Mouse (Mus musculus) spleen, adult 2 months (tissue): Measurements from ENCODE around the gene Syde2. TPM values are rescaled to one million over a fixed set of nuclear protein-coding genes. Genes with fewer than 3 reads are reported as not detected.

Source experiments
- DNase-seq, 2 experiments: peaks; one replicate each; pipeline versions ENCODE4 v3.0.0 to v3.0.0-alpha.2; 2012 to 2021; ENCODE audit warnings: low spot score in 2 of 2, low read depth in 1 of 2
- H3K27ac ChIP-seq: fragments of 200-500 bp; 2 replicates; pipeline ENCODE4 v1.5.1; 2012; ENCODE audit warnings: low read length, inconsistent platforms; ENCODE audit not compliant: insufficient read depth
- H3K27me3 ChIP-seq: fragments of 200-500 bp; 2 replicates; pipeline ENCODE4 v1.6.1; 2012; ENCODE audit warnings: mild to moderate bottlenecking, moderate library complexity, low read length, inconsistent platforms; ENCODE audit not compliant: control insufficient read depth, insufficient read depth
- H3K36me3 ChIP-seq: fragments of 200-500 bp; 2 replicates; pipeline ENCODE4 v1.6.1; 2012; ENCODE audit warnings: mild to moderate bottlenecking, low read length, inconsistent platforms; ENCODE audit not compliant: control insufficient read depth, insufficient read depth
- H3K4me1 ChIP-seq: fragments of 200-500 bp; 2 replicates; pipeline ENCODE4 v1.6.1; 2011; ENCODE audit warnings: inconsistent platforms; ENCODE audit not compliant: control insufficient read depth, insufficient read depth, insufficient read length
- H3K4me3 ChIP-seq: fragments of 200-500 bp; 2 replicates; pipeline ENCODE4 v1.5.1; 2011; ENCODE audit warnings: mild to moderate bottlenecking, inconsistent platforms; ENCODE audit not compliant: insufficient read depth, insufficient read length; ENCODE audit errors: extremely low read depth
- CTCF ChIP-seq: fragments of 200-500 bp; IDR thresholded peaks from 2 replicates; pipeline ENCODE4 v1.5.1; 2011; ENCODE audit warnings: mild to moderate bottlenecking, inconsistent platforms; ENCODE audit not compliant: insufficient read depth, insufficient read length, insufficient replicate concordance; ENCODE audit errors: extremely low read depth
- POLR2A ChIP-seq: fragments of 200-500 bp; IDR thresholded peaks from 2 replicates; pipeline ENCODE4 v1.6.1; 2011; ENCODE audit warnings: low read depth, low read length, inconsistent platforms
- WGBS: fragments of 180-500 bp; shearing (Covaris S2); methylation state at CpG from one replicate; pipeline ENCODE4 v1.1.7; 2018; 5-methylcytosine and 5-hydroxymethylcytosine counted together
- polyA plus RNA-seq: library from polyadenylated mRNA; depleted of rRNA; stranded (reverse); fragments of >200 nt; gene quantifications from 2 replicates; pipeline ENCODE4 v1.2.3, GENCODE M21; 2012

Gene Syde2
- polyA plus RNA-seq, 1 experiment = 0.57 TPM

DNA sequence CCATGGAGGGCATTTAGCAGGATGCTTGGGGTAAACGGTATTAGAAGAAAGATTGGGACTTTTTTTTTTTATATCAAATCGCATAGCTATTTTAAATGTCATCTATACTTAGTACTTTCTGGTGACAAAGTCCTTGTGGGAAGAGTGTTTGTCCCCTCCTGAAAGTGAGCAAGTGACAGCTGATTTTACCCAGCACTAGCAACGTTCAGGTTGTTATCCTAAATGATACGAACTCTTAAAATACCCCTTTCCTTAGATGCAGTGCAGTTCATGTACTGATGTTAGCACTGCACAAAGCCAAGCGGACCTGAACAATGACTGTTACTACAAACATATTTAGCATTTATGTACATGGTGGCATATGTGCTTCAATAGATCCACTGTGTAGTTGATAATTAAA is 20.9 kb upstream of the Syde2 start:
- no peak for DNase-seq

DNA sequence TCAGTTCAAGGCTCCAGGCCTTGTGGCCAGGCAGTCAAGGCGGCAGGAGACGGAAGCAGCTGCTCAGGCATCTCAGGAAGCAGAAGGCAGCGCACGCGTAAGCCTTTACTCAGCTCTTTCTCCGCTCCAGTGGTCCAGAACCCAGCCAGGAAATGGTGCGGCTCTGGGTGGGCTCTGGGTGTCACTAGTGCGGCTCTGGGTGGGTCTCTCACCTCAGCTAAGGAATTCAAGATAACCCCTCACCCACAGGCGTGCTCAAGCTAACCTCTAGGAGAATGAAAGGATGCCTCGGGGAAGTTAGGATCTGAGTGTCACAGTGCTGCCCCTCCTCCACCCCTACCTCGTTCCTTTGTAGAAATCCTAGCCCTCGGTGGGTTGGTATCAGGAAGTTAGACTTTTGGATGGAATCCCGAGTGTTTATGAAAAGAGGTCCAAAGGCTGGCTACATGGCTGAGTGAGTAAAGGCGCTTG is 18.6 kb upstream of the Syde2 start:
- no peak overlapping the region for H3K4me3 ChIP-seq
- WGBS = 10% methylated on average over 14 of the region's 14 CpGs
- DNase-seq = no peak
- 0 out of 2 replicates have a peak, but pooled peaks cover under 1% of the 10 kb centered on the region for H3K4me1 ChIP-seq
- H3K27me3 ChIP-seq = no peaks in the 10 kb centered on the region
- H3K36me3 ChIP-seq = no peaks in the 10 kb centered on the region
- no peak overlapping the region for H3K27ac ChIP-seq
- TF ChIP-seq POLR2A = no peak
- no peak for TF ChIP-seq CTCF

More for the DNA sequence above, 20.9 kb upstream of the Syde2 start:
- Histone ChIP-seq H3K4me1 (peaks cover 5% of the 10 kb centered on the region; the same call in 1 of the 2 replicates), H3K4me3 (no peak overlapping the region), H3K36me3 (no peaks in the 10 kb centered on the region), H3K27me3 (peaks cover 2% of the 10 kb centered on the region; the same call in 1 of the 2 replicates), H3K27ac (no peak overlapping the region)
- WGBS = 89% methylated on average over 5 of the region's 5 CpGs
- TF ChIP-seq CTCF (no peak), POLR2A (no peak)

DNA sequence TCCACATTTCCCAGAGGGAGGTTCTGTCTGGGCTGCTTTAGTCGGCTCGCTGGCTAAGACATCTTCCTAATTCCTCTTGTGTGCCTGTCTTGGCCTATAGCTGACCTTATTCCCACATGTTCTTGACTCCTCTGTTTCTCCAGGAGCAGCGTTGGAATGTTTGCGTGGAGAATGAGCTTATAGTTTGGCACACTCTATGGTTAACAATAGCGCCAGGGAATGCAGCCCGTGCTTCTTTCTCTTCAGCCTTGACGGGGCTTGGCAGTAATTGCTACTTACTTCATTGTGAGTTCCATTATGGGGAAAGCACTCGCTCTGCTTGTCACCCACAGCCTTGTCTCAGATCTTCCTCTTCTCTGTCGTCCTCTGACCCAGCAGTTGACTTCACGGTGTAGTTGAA is 16.2 kb upstream of the Syde2 start:
- TF ChIP-seq POLR2A (no peak), CTCF (no peak)
- H3K36me3 ChIP-seq = no peaks in the 10 kb centered on the region
- WGBS = 82% methylated on average over 10 of the region's 10 CpGs
- H3K27ac ChIP-seq = no peak overlapping the region
- no peak for DNase-seq
- no peaks in the 10 kb centered on the region for H3K27me3 ChIP-seq
- H3K4me1 ChIP-seq = no peaks in the 10 kb centered on the region
- H3K4me3 ChIP-seq = no peak overlapping the region

DNA sequence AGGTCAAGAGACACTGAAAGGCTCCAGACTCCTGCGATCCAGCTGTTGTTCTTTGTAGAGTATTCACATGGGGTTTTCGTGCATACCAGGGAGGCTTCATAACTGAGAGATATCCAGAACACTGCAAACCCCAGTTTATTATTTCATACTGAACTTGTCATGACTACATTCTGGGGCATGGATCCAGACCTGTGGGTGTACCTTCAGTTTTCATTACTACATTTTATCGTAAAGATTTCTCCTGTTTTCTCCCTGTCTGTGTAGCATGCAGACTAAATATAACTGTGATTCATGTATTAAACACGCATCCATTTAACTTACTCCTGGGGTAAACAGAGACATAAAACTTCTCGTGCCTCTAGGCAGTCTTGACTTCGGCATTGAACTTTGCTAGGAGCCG is 12.7 kb upstream of the Syde2 start:
- Histone ChIP-seq H3K27me3 (no peaks in the 10 kb centered on the region), H3K4me3 (no peak overlapping the region), H3K4me1 (no peaks in the 10 kb centered on the region), H3K27ac (no peak overlapping the region), H3K36me3 (no peaks in the 10 kb centered on the region)
- no peak for TF ChIP-seq POLR2A
- WGBS = 95% methylated on average over 7 of the region's 7 CpGs
- no peak for DNase-seq

DNA sequence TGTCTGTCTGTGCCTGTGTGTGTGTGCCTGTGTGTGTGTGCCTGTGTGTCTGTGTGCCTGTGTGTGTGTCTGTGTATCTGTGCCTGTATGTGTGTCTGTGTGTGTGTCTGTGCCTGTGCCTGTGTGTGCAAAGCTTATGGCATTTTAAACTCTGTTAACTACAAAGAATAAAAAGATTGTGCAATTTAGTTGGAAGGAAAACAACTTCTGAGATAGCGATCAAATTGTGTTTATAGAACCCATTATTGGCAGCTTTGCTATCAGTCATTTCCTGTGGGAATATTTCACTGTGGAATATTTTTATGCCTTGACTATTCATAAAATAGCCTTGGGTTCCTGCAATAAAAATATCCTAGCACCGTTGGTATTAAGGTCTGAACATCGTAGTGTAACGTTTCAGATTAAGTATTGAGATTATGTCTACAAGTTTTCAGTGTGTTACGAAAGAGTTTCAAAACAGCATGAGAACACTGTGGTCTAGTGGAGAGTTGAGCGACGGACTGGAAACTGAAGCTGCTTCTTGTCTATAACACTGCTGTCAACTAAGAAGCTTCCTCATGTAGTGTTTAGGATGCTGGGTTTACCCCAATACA is 2.2 kb upstream of the Syde2 start:
- H3K4me3 ChIP-seq = no peak overlapping the region
- no peak overlapping the region for H3K27ac ChIP-seq
- peaks cover 17% of the 10 kb centered on the region for H3K27me3 ChIP-seq
- peaks cover 11% of the 10 kb centered on the region for H3K4me1 ChIP-seq
- no peak for DNase-seq
- H3K36me3 ChIP-seq = no peaks in the 10 kb centered on the region
- WGBS = 72% methylated on average over 7 of the region's 7 CpGs
- TF ChIP-seq CTCF (no peak), POLR2A (no peak)

DNA sequence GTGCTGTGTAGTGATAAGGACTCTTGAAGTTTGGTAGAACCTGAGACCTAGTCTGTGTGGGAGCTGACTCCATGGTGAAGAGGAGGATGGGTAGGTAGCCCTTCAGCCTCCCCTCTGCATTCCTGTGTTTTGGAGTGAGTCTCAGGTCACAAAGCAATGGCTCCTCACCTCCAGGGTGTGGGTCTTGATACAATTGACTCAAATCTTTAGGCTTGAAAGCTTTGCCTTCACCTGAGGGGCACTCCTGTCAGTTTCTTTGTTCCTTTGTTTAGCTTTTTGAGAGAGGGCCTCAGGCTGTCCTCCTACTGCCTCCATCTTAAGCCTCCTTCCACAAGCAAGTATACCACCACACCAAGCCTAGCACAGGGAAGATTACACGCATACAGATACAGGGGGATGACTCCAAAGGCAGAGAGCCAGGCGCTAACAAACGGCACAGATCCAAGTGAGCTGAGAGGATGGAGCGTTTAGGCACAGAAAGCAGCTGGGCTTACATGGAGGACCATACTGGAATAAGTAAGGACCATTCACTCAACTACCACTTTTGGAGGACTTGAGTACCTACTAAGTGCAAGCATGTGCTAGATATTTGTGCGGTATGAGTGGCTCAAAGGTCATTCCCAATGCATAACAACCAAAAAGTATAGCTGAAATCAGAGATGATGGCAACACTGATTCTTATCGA is 1.2 kb upstream of the Syde2 start:
- Histone ChIP-seq H3K36me3 (no peaks in the 10 kb centered on the region), H3K27ac (no peak overlapping the region), H3K27me3 (peaks cover 17% of the 10 kb centered on the region), H3K4me1 (peaks cover 11% of the 10 kb centered on the region), H3K4me3 (no peak overlapping the region)
- 87% methylated on average over 6 of the region's 6 CpGs for WGBS
- DNase-seq = no peak
- TF ChIP-seq POLR2A (no peak), CTCF (no peak)

DNA sequence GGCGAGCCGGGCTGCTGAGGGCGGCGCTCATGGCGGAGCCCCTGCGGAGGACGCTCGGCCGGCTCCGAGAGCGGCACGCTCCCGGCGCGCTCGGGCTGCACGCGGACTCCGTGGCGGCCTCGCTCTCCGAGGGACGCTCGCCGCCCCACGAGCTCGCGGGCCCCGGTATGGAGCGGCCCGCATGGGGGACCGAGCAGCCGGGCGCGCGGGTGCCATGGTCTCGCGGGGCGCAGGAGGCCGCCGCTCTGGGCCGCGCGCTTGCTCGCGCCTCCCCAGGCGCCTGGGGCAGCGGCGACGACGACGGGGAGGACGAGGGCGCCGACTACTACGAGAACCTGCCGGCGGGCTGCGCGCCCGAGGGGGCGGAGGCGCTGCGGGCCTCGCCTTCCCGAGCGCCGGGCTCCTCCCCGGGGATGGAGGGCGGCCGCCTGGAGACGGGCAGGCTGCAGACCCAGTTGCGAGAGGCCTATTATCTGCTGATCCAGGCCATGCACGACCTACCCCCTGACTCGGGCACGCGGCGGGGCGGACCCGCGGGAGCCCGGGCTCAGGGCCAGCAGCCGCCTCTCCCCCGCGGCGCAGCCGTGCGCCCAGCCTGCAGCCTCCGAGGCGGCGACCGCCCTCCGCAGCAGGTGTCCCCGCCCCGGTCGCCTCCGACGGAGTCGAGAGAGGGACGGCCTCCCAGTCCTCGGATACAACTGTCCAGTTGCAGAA is 457 bp downstream of the Syde2 start:
- TF ChIP-seq CTCF (no peak), POLR2A (no peak)
- WGBS = under 1% methylated on average over 97 of the region's 101 CpGs
- peaks cover 17% of the 10 kb centered on the region for H3K27me3 ChIP-seq
- H3K4me1 ChIP-seq = peaks cover 11% of the 10 kb centered on the region
- no peaks in the 10 kb centered on the region for H3K36me3 ChIP-seq
- H3K4me3 ChIP-seq = peak overlapping the region; percentile 42
- H3K27ac ChIP-seq = peak overlapping the region; percentile 47; the same call in 1 of the 2 replicates
- DNase-seq = no peak
